9 mouse cellular contexts compared by ENCODE assay signal in genomic region chr11:77906747-77907174, GRCm38 (mm10). TPM values are rescaled to one million over a fixed set of nuclear protein-coding genes. Genes with fewer than 3 reads are reported as not detected.
DNase-seq lines count a peak whose midpoint lies in the region; ATAC-seq and TF ChIP-seq lines count a peak whose summit lies in the region.
"Had no signal": no experiment of that assay in that cellular context is flagged by ENCODE, and none has a peak within 500 bp of the region (broad histone marks: within the 10 kb centered on the region; RNA-seq: fewer than 3 reads in every experiment).

No protein-coding gene starts in this region.

- H3K36me3 ChIP-seq in heart, embryonic 10.5 days = no peaks in the 10 kb centered on the region
- no peaks in the 10 kb centered on the region for H3K36me3 ChIP-seq in forebrain, postnatal 0 days (ENCODE audit: insufficient read depth)
- H3K36me3 ChIP-seq in midbrain, embryonic 13.5 days = no peaks in the 10 kb centered on the region

- WGBS in heart, embryonic 10.5 days = 19% methylated on average over 9 of the region's 9 CpGs
- 13% methylated on average over 9 of the region's 9 CpGs for WGBS in forebrain, postnatal 0 days
- WGBS in midbrain, embryonic 13.5 days = 2% methylated on average over 9 of the region's 9 CpGs

- no peak for TF ChIP-seq CTCF in forebrain, postnatal 0 days (IDR thresholded peaks at IDR 0.05; ENCODE audit: low read depth)

- H3K9ac ChIP-seq in forebrain, postnatal 0 days = peak overlapping the region; percentile 31
- H3K9ac ChIP-seq in midbrain, embryonic 13.5 days (replicated peaks) = peak overlapping the region; percentile 36

- H3K4me2 ChIP-seq in forebrain, postnatal 0 days (ENCODE audit: low read depth) = peak overlapping the region; percentile 6; the same call in 1 of the 2 replicates
- H3K4me2 ChIP-seq in midbrain, embryonic 13.5 days (replicated peaks) = peak overlapping the region; percentile 37

- peaks cover 49% of the 10 kb centered on the region for H3K27me3 ChIP-seq in heart, embryonic 10.5 days (ENCODE audit: insufficient read depth, poor library complexity, severe bottlenecking)
- no peaks in the 10 kb centered on the region for H3K27me3 ChIP-seq in forebrain, postnatal 0 days (ENCODE audit: insufficient read depth, low read length)
- H3K27me3 ChIP-seq in midbrain, embryonic 13.5 days = 0 out of 2 replicates have a peak, but pooled peaks cover 7% of the 10 kb centered on the region

- intact Hi-C loops in heart, postnatal 25 days (cut with DNase I) = no loop called here

- H3K4me1 ChIP-seq in heart, embryonic 10.5 days = peaks cover 26% of the 10 kb centered on the region
- H3K4me1 ChIP-seq in forebrain, postnatal 0 days (ENCODE audit: insufficient read depth) = peaks cover 26% of the 10 kb centered on the region
- H3K4me1 ChIP-seq in midbrain, embryonic 13.5 days (replicated peaks) = peaks cover 63% of the 10 kb centered on the region

- peak; percentile 68; the same call in 1 of the 2 replicates for ATAC-seq in forebrain, postnatal 0 days
- peak; percentile 76 for ATAC-seq in midbrain, embryonic 13.5 days

- 0 out of 2 replicates have a peak overlapping the region, but pooled peaks have one; percentile 28 for H3K4me3 ChIP-seq in heart, embryonic 10.5 days
- H3K4me3 ChIP-seq in forebrain, postnatal 0 days (ENCODE audit: low read depth, low read length) = no peak overlapping the region
- H3K4me3 ChIP-seq in midbrain, embryonic 13.5 days (replicated peaks) = no peak overlapping the region

- no peak for DNase-seq in heart, embryonic 10.5 days (ENCODE audit: low spot score)
- DNase-seq in heart, postnatal 25 days (ENCODE audit: low spot score) = no peak
- peak; percentile 77 for DNase-seq in cerebellum, adult 18-20 months
- DNase-seq in forebrain, postnatal 0 days = peak; percentile 72
- no peak for DNase-seq in ovary, postnatal 36 days (ENCODE audit: low spot score)
- no peak for DNase-seq in thymus, postnatal 36 days
- DNase-seq in adrenal gland, adult 18-20 months (ENCODE audit: low spot score in 2 of 2) = no peak
- DNase-seq: adrenal gland, postnatal 10 days had no signal

- H3K27ac ChIP-seq in heart, embryonic 10.5 days = peak overlapping the region; percentile 30; the same call in 1 of the 2 replicates
- H3K27ac ChIP-seq in forebrain, postnatal 0 days (ENCODE audit: low read depth, low read length) = peak overlapping the region; percentile 83
- H3K27ac ChIP-seq in midbrain, embryonic 13.5 days = peak overlapping the region; percentile 84

- no peaks in the 10 kb centered on the region for H3K9me3 ChIP-seq in heart, embryonic 10.5 days
- H3K9me3 ChIP-seq in forebrain, postnatal 0 days (ENCODE audit: low read length) = no peaks in the 10 kb centered on the region
- no peaks in the 10 kb centered on the region for H3K9me3 ChIP-seq in midbrain, embryonic 13.5 days

RNA-seq across cellular contexts. Expression of gene Pipox, which starts 12.9 kb away (rescaled TPM):
- 2.0 and 3.0 TPM in 2 replicates for polyA plus RNA-seq in heart, embryonic 10.5 days (2016; fragmentation: Nextera tagmentation; extraction: Ambion mirVana)
- 1 to 10 TPM in 1 of 2 experiments, under 1 TPM in 1; 0.52 to 1.3 TPM for total RNA-seq in heart, postnatal 25 days (2021)
- total RNA-seq in forebrain, postnatal 0 days (2014; rRNA removed) = 3.8 and 6.8 TPM in 2 replicates
- 3.7 and 4.2 TPM in 2 replicates for polyA plus RNA-seq in forebrain, postnatal 0 days (2015; fragmentation: Nextera tagmentation; extraction: Ambion mirVana)
- 8.6 and 11.0 TPM in 2 replicates for polyA plus RNA-seq in midbrain, embryonic 13.5 days (2015; fragmentation: Nextera tagmentation; extraction: Ambion mirVana)
- total RNA-seq in adrenal gland, adult 18-20 months (2021) = 1 to 10 TPM in 1 of 2 experiments, under 1 TPM in 1; 0.26 to 2.4 TPM

RNA-seq across cellular contexts. Expression of gene Sez6, which starts 23.8 kb away (rescaled TPM):
- polyA plus RNA-seq in heart, embryonic 10.5 days (2016; fragmentation: Nextera tagmentation; extraction: Ambion mirVana) = 0.05 and 0.30 TPM in 2 replicates
- total RNA-seq in heart, postnatal 25 days (2021) = under 1 TPM; 0.21 to 0.22 TPM
- total RNA-seq in forebrain, postnatal 0 days (2014; rRNA removed) = 150 and 194 TPM in 2 replicates
- 183 and 214 TPM in 2 replicates for polyA plus RNA-seq in forebrain, postnatal 0 days (2015; fragmentation: Nextera tagmentation; extraction: Ambion mirVana)
- 118 TPM in 2 replicates for polyA plus RNA-seq in midbrain, embryonic 13.5 days (2015; fragmentation: Nextera tagmentation; extraction: Ambion mirVana)
- 1 to 10 TPM; 2.1 to 2.4 TPM for total RNA-seq in adrenal gland, adult 18-20 months (2021)

Comparison
In these comparisons a context has a peak if more than half of its experiments do, and no peak if none do; other contexts are left out.
1. DNase-seq: peak in cerebellum, adult 18-20 months (2 of 2) and forebrain, postnatal 0 days (single experiment); none in heart, embryonic 10.5 days (single experiment), heart, postnatal 25 days (single experiment), ovary, postnatal 36 days (single experiment), thymus, postnatal 36 days (0 of 2) and adrenal gland, adult 18-20 months (0 of 2).
2. H3K27ac ChIP-seq: peak in every context shown above with its lines; median percentile 84 in midbrain, embryonic 13.5 days; 83 in forebrain, postnatal 0 days; 30 in heart, embryonic 10.5 days.
3. RNA of gene Sez6, which starts 23.8 kb away (total RNA-seq): 150 to 194 TPM in forebrain, postnatal 0 days; 2.1 to 2.4 TPM in adrenal gland, adult 18-20 months and 0.21 to 0.22 TPM in heart, postnatal 25 days; every median in the first group is over 10 times any median in the second.